8 mouse cellular contexts compared by ENCODE assay signal in the genomic region with DNA sequence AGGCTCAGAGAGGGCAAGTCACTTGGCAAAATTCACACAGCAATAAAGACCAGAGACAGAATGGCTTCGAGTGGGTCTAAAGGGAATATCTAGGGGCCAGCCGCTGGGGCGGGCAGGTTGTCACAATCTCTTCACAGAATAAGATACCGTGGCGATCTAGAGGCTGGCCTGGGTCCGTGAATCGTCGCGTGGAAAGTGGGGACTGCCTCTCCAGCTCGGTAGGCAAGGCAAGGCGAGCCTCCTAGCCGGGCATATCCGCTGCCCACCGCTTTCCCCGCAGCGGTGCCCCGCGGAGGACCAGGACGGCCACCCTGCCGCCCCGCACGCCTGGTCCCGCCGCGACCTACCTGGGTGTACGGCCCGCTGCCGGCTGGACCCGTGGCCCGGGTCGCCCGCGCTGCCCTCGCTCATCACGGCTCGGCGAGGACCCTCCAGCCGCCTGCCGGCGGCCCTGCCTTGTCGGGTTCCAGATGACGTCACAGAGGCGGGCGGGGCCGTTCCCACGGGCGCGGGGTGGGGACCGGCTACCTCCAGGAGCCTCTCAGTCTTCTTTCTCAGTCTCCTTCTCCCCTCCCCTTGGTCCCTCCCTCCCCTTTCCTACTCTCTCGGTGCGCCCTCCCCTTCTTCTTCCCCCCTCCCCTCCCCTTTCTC. TPM values are rescaled to one million over a fixed set of nuclear protein-coding genes. Genes with fewer than 3 reads are reported as not detected.
DNase-seq lines count a peak whose midpoint lies in the region; ATAC-seq and TF ChIP-seq lines count a peak whose summit lies in the region.

A gene (minus strand): TSS at position 480 of the 651 bp plus-strand sequence.

- 1% methylated on average over 46 of the region's 51 CpGs for WGBS in forebrain, embryonic 11.5 days
- under 1% methylated on average over 45 of the region's 51 CpGs for WGBS in heart, embryonic 14.5 days

- H3K4me3 ChIP-seq in ES-E14 (ENCODE audit: insufficient read depth in 1 of 2, low read depth in 1 of 2, low read length in 2 of 2, poor library complexity in 1 of 2, severe bottlenecking in 1 of 2): peak within 1 kb of the TSS; percentile 73 to 97
- peak within 1 kb of the TSS; percentile 66 for H3K4me3 ChIP-seq in forebrain, embryonic 11.5 days (ENCODE audit: low read depth, low read length)
- H3K4me3 ChIP-seq in heart, embryonic 14.5 days (ENCODE audit: control insufficient read depth in 1 of 2, insufficient read depth in 1 of 2, low read depth in 1 of 2, low read length in 2 of 2): peak within 1 kb of the TSS; percentile 59 to 62

- peaks cover 0 to 12% of the 10 kb centered on the region in 2 experiments; a peak in 2 of 4 replicates for H3K4me1 ChIP-seq in ES-E14 (ENCODE audit: control insufficient read depth in 2 of 2, insufficient read depth in 2 of 2, low read length in 2 of 2, poor library complexity in 1 of 2)
- H3K4me1 ChIP-seq in forebrain, embryonic 11.5 days (replicated peaks; ENCODE audit: control insufficient read depth, insufficient read depth, low read length): peaks cover 6% of the 10 kb centered on the region; the same call in 1 of the 2 replicates
- H3K4me1 ChIP-seq in heart, embryonic 14.5 days (ENCODE audit: control insufficient read depth in 2 of 2, insufficient read depth in 2 of 2, low read length in 2 of 2): peaks cover 6 to 7% of the 10 kb centered on the region in 2 experiments

- H3K4me2 ChIP-seq in forebrain, embryonic 11.5 days (ENCODE audit: low read depth, low read length, severe bottlenecking): peak within 1 kb of the TSS; percentile 72
- peak within 1 kb of the TSS; percentile 98 for H3K4me2 ChIP-seq in heart, embryonic 14.5 days (ENCODE audit: low read length)

- no peak for DNase-seq in ES-E14 (ENCODE audit: low read depth, low spot score)
- DNase-seq in c-Kit-positive CD71-positive TER-119-negative erythroid progenitor cells, embryonic 14.5 days (ENCODE audit: low read depth): peak; percentile 25
- DNase-seq in forebrain, embryonic 11.5 days (ENCODE audit: low spot score): peak; percentile 94
- DNase-seq in kidney, postnatal 4 days: peak; percentile 80 to 82
- peak; percentile 67 to 74 for DNase-seq in lung, adult 18-20 months
- DNase-seq in retina, embryonic 14.5 days (ENCODE audit: low spot score): peak; percentile 81
- DNase-seq in thymus, postnatal 36 days: peak; percentile 63 to 70

- ATAC-seq in forebrain, embryonic 11.5 days (replicated peaks; ENCODE audit: low FRiP score): peak; percentile 94
- ATAC-seq in heart, embryonic 14.5 days (ENCODE audit: insufficient number of reproducible peaks, insufficient read depth, low FRiP score, low read depth): peak; percentile 22; the same call in 1 of the 2 replicates

- no peaks in the 10 kb centered on the region for H3K27me3 ChIP-seq in forebrain, embryonic 11.5 days (ENCODE audit: control insufficient read depth, insufficient read depth, low read length)
- peaks cover 15% of the 10 kb centered on the region for H3K27me3 ChIP-seq in heart, embryonic 14.5 days (ENCODE audit: control insufficient read depth, insufficient read depth, low read length)

- H3K9me3 ChIP-seq in ES-E14 (ENCODE audit: control insufficient read depth, insufficient read depth, low read depth, low read length): no peaks in the 10 kb centered on the region
- no peaks in the 10 kb centered on the region; the same call in 1 of the 2 replicates for H3K9me3 ChIP-seq in forebrain, embryonic 11.5 days (ENCODE audit: control insufficient read depth, low read length)
- peaks cover 11% of the 10 kb centered on the region; the same call in 1 of the 2 replicates for H3K9me3 ChIP-seq in heart, embryonic 14.5 days (ENCODE audit: control insufficient read depth, low read length)

- H3K9ac ChIP-seq in ES-E14 (ENCODE audit: insufficient read depth, low read depth, low read length, poor library complexity, severe bottlenecking): peak within 1 kb of the TSS; percentile 86
- peak within 1 kb of the TSS; percentile 87 for H3K9ac ChIP-seq in forebrain, embryonic 11.5 days (ENCODE audit: low read length)
- H3K9ac ChIP-seq in heart, embryonic 14.5 days (ENCODE audit: low read length): peak within 1 kb of the TSS; percentile 74

- H3K27ac ChIP-seq in ES-E14 (ENCODE audit: insufficient read depth, low read depth, low read length, poor library complexity, severe bottlenecking): no peak within 1 kb of the TSS
- H3K27ac ChIP-seq in forebrain, embryonic 11.5 days (ENCODE audit: low read depth, low read length): peak within 1 kb of the TSS; percentile 43; the same call in 1 of the 2 replicates
- no peak within 1 kb of the TSS for H3K27ac ChIP-seq in heart, embryonic 14.5 days (replicated peaks in 1 of 2; ENCODE audit: control insufficient read depth in 1 of 2, insufficient read depth in 1 of 2, low read depth in 2 of 2, low read length in 2 of 2)

- H3K36me3 ChIP-seq in ES-E14 (ENCODE audit: control insufficient read depth, insufficient read depth, low read length, poor library complexity, severe bottlenecking): no peaks in the 10 kb centered on the region
- no peaks in the 10 kb centered on the region for H3K36me3 ChIP-seq in forebrain, embryonic 11.5 days (ENCODE audit: control insufficient read depth, insufficient read depth, low read length)
- H3K36me3 ChIP-seq in heart, embryonic 14.5 days (ENCODE audit: control insufficient read depth, insufficient read depth, low read length): no peaks in the 10 kb centered on the region

- in situ Hi-C loops in ES-E14 (cut with MboI; ENCODE audit: low sequenced_read_pairs in 2 of 2, unreplicated experiment in 2 of 2): loop anchor here in 1 of 2 experiments (25.0 kb wide), 1 partner anchor 272 kb away; no protein-coding TSS in a partner anchor

TF ChIP-seq in ES-E14, 5 proteins besides CTCF, POLR2A, EP300 and RAD21:
- no peak for TF ChIP-seq CHD2 (IDR thresholded peaks at IDR 0.05; ENCODE audit: low read depth, low read length)
- TF ChIP-seq MAFK (IDR thresholded peaks at IDR 0.05; ENCODE audit: insufficient read depth, low read depth, low read length): no peak
- no peak for TF ChIP-seq ZC3H11A (IDR thresholded peaks at IDR 0.05; ENCODE audit: borderline replicate concordance, low read depth, low read length)
- TF ChIP-seq HCFC1 (IDR thresholded peaks at IDR 0.05; ENCODE audit: borderline replicate concordance, insufficient read depth, low read length): no peak
- no peak for TF ChIP-seq ZNF384 (IDR thresholded peaks at IDR 0.05; ENCODE audit: low read depth, low read length)

RNA-seq across cellular contexts. Expression of the gene that starts here (rescaled TPM):
- total RNA-seq in ES-E14 (2012; rRNA removed): 2.7 and 2.9 TPM in 2 replicates
- 10.3 and 13.1 TPM in 2 replicates for polyA plus RNA-seq in forebrain, embryonic 11.5 days (2014; fragmentation: Nextera tagmentation; extraction: Ambion mirVana)
- polyA plus RNA-seq in heart, embryonic 14.5 days (2014; fragmentation: Nextera tagmentation; extraction: Ambion mirVana): 1.6 and 2.4 TPM in 2 replicates
